Mouse (Mus musculus) heart, adult 11 months (tissue): ENCODE results near the gene Gm20388.

Experiments
- DNase-seq: peaks from one replicate; pipeline ENCODE4 v3.0.0; 2022

Gene Gm20388

DNA sequence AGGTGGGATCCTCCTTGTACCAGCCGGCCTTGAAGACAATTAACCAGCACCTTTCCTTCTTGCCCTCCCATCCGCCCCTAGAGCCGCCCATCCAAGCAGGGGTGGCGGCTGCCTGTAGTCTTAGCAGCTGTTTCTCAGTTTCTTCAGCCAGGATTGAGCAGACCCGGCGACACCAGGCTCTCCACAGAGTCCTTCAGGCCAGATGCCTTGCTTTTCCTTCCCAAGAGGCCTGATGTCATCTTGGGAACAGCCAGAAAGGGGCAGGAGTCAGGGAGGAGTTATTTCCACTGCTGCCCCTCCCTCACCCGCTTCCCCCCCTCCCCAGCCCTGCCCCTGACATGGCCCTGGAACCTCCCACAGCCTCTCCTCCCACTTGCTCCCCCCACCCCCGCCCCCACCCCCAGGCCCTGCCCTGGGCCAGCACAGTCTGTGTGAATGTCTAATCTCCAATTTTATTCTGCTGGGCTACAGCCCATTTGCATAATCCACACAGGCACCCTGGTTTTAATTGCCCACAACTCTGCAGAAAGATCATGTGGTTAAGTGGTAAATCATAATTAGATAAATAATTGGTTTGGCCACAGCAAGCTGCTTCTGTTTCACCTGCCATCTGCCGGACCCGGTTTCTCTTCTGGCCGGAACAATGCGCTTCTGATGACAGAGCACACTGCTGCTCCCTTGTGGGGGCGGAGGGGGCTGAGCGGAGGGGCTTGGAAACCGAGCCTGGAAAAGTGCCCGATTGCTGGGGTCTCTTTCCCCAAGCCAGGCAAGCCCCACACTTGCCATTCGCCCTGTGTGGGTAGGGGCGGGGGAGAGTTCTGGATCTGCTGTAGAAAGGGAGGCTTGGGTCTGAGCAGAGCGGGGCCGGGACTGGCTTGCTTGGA lies 610.3 kb downstream of the Gm20388 start:
- DNase-seq: peak; percentile 97

DNA sequence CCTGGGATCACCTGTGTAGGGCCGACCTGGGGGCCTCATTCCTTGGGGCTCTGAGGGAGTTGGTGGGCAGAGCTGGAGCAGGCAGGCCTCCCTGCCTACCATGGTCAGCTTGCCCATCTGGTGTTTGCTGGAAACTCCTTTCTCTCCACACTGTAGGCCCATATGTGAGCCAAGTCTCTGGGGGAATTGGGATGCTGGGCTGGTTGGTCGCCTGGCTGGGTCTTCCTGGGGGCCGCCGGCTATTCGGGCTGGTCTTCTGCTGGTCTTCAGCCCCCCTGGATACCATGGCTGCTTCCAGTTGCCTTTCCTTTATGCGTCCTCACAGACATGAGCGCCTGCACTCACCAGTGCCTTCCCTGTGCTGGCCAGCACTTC lies 610.9 kb downstream of the Gm20388 start:
- no peak for DNase-seq

DNA sequence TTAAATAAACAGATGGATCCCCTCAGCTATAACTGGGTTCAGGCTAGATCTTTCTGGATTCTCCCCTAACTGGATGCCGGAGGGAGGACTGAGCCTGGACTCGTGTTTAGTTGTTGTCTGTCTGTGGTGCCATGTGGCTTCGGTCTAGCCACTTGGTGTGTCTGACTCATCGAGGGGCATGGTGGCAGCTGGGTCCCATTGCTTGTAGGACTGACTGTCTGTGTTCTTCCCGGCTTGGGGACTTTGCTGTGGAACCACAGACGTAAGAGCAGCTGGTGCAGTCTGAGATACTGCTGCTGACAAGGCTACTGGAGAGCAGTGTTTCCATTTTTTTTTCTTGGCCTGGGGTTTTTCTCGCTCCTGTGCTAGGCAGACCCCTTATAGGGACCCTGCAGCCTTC lies 613.0 kb downstream of the Gm20388 start:
- no peak for DNase-seq

DNA sequence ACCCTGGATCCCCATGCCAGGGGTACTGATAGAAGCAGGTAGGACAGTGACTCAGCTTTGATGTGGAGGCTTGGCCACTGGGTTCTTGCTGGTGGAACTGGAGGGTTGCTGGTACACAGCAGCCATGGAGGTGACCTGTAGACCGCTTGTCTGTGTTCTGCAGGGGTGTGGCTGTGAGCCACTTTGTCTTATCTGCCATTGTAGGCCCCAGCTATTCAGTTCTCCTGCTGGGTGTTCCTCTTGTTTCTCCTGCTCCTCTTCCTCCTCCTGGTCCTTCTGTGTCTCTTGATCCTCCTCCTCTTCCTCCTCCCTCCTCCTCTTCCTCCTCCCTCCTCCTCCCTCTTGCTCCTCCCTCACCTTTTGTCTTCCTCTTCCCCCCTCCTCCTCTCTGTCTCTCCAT lies 614.5 kb downstream of the Gm20388 start:
- no peak for DNase-seq

DNA sequence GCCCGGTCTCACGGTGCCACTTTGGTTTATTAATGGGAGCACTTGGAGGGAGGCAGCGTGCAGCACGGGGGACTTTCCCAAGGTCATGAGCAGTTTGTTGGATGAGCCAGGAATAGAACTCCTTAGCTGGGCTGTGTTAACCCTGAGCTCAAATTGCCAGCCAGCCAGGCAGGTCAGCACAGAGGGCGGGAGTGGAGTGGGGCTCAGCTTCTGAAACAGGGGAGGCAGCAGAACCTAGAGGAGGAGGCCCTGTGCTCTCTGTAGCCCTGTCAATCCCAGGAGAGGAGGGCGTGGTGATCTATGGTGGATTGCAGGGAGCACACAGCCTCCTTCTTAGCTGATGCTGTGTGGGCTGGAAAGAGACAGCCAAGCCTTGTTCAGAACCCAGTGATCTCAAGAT lies 615.2 kb downstream of the Gm20388 start:
- peak; percentile 98 for DNase-seq

DNA sequence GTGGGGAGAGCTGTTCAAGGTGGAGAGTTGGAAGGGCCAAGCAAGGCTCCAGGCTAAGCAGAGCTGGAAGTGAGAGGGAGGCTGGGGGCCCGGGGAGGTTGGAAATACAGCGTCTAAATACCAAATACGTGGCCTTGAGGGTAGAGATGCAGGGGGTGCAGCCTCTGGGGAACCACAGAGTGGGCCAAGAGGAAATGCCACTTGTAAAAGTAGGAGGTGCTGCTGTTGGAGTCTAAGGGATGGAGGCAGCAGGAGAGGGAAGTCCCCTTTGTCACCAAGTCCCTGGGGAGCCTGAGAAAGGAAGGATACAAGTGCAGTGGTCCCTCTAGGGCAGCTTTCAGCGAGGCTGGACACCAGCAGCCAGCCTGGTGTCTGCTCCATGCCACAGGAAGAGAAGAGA lies 615.9 kb downstream of the Gm20388 start:
- DNase-seq: no peak

DNA sequence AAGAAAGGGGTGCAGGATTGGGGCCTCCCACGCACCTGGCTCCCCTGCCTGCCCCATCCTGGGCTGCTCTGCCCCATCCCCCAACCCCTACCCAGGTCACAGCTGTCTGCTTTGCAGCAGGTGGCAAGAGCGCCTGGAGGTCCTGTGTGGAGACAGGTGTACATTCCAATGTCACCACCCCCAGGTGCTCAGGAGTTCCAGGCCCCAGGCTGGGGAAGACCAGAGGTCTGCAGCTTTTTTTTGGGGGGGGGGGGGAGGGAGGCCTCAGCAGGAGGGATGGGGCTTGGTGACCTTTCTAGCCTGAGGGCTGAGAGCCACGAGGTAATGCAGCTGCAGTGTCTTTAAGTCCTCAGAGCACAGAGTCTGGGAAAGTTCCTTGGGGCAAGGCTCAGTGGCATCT lies 617.7 kb downstream of the Gm20388 start:
- DNase-seq: no peak

DNA sequence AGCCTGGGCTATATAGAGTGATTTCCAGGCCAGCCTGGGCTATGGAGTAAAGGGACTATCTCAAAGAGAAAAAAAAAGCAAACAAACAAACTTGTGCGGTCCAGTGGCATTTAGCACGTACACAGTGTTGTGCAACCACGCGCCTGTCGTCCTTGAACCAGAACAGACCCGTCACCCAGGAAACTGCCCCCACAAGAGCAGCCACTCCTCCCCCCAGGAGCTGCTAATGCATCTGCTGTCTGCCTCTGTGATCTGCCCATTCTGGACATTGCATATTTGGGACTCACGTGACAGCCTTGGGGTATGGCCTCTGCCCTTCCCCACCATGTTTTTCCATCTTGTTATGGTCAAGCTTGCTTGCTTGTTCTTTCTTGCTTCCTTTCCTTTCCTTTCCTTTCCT lies 618.6 kb downstream of the Gm20388 start:
- DNase-seq: peak; percentile 88

DNA sequence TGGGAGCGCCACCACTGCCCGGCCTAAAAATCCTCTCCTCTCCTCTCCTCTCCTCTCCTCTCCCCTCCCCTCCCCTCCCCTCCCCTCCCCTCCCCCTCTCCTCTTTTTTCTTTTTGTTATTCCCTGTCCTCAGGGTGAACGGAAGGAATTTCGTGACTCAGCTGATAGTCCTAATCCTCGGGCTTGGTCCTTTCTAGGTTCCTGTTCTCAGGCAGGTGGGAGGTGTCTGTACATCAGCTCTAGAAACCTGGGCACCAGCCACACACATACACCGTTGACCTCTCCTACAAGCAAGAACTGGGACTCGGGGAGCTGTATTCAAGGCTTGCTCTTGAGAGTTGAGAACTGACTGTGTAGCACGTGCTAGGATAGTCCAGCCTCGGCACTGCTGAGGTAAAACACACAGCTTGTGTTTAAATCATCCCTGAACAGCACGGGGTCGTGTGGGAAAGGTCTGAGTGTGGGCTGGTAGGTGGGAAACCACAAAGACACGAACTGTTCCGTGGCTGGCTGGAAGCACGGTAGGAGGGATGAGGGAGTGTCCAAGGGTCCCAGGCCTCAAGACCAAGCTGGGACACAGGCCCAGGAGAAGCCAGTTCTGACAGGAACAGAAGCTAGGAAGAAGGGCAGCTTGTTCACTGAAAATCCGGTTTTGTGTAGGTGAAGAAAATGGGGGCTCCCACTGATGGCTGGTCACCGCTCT lies 620.5 kb downstream of the Gm20388 start:
- peak; percentile 89 for DNase-seq

DNA sequence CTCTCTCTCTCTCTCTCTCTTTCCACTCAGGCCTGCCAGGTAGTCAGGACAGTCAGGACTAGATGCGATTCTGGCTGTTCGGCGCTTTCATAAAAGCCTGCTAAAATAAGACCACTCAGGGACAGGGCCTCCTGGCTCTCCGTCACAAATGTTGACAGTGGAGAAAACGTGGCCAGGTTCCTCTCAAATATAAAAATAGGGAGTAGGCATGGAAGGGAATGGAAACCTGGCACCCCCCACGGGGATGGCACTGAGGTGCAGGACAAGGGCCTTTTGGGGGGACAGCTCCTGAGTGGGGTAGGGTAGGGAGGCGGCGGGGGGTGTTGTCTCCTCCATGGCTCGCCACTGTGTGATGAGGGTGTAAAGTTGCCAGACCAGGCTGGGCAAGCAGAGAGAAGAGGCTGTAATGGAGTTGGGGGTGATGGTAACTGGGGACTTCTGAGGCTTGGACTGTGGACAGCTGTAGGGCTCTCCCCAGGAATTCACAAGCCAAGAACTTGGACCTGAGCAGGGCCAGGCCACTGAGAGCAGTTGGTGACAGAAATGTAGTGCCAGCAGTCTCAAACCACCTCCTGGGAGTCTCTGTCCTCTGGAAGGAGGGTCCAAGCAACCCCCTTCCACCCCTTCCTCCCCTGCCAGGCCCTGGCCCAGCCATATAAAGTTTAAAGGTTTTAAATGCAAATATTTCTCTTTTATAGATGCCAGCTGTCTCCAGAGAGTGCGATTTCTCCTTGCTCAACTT lies 621.3 kb downstream of the Gm20388 start:
- peak; percentile 95 for DNase-seq

DNA sequence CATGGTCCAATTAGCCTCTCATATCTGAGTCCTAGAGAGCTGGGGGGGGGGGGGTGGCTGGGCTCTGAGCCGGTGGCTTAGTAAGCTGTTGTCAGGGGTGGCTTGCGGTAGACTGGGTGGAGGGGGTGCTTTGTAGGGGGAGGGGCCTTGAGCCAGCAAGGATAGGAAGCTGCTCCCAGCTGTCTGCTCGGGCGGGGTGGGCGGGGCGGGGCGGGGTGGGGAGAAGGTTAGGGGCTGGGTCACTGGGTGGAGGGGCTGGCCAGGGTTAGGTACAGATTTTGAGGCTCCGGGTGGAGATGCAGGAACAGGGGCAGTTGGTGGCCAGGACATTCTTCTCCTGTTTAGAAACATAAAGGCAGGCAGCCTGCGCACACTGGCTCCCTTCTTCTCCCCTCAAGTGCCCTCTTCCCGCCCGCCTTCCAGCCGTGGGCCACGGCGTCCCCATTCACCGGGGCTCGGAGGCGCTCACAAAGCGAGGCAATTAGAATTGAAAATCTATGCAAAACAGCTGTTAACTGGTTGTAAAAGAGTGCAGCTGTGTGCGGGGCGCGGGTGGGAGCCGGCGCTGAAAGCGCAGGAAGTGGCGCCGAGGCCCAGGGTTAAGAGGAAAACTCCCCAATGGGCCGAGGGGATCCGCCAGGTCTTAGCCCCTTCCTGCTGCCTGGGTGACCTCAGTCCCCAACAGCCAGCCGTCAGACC lies 622.0 kb downstream of the Gm20388 start:
- peak; percentile 94 for DNase-seq

DNA sequence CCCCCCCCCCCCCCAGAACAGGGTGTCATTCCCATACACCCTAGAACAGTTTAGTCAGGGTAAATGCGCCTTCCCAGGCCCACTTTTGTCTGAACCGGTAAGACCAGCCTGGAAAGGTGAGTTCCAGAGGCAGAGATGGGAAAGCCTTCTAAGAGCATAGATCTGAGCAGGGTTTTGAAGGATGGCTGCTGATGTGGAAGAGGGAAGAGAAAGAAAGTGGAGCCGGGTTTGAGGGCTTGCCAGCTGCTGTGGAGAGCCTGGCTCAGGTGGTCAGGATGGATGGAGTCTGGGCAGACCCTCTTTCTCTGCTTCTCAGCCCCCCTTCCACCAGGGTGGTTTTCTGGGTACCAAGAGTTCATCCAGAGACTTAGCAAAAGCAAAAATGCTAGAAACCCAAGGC lies 622.7 kb downstream of the Gm20388 start:
- DNase-seq: no peak

DNA sequence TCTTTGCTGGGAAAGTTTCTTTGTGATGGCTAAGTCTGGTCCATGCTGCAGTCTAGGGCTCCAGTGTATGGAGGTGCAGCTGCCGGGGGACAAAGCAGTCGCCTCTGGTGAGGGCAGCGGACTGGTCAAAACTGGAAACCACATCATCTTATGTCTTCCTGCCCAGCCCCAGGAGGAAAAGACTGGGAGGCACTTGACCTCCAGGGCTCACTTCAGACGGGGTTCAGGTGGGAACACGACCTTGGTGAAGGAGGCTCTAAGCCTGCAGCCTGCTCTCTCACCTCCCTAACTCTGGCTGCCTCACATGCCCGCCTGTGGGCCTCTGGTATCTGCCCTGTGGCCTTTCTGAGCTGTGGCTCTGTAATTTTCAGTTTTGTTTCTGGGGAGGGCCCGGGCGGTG lies 623.4 kb downstream of the Gm20388 start:
- DNase-seq: no peak

DNA sequence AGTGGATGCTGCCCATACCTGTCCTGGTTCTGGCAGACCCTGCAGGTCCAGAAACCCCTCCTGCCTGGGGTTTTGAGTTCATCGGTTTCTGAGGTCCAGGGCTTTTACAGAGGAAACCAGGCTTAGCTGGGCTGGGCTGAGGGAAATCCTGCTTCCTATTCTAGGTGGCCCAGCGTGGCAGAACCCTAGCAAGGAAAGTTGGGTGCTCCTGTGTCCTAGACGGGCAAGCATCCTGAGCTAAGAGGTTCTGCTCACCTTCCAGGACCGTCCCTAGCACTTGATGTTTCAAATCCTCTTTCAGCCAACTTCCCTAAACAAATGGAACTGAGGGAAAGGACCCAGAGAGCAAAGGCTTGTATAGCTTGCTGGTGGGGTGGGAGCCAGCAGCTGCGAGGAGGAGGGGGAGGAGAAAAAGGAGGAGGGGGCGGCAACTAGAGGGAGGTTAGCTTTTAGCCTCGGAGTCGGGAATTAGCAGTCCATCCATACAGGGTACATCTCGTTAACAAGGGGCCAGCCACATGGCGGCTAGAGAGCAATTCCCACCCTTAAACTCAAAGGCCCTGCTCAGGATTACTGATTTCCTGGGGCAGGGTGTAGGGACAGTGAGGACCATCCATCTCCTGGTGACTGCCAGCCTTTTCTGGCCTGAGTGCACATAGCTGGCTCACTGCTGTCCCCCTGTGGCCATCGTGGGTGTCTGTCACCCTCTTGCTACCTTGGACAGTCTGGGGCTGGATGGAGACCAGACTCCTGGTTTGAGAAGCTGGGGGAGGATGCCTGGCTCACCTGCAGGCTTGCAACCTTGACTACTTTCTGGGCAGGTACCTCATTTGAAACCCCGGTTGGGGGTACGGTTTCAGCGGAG lies 624.1 kb downstream of the Gm20388 start:
- DNase-seq: peak; percentile 98

DNA sequence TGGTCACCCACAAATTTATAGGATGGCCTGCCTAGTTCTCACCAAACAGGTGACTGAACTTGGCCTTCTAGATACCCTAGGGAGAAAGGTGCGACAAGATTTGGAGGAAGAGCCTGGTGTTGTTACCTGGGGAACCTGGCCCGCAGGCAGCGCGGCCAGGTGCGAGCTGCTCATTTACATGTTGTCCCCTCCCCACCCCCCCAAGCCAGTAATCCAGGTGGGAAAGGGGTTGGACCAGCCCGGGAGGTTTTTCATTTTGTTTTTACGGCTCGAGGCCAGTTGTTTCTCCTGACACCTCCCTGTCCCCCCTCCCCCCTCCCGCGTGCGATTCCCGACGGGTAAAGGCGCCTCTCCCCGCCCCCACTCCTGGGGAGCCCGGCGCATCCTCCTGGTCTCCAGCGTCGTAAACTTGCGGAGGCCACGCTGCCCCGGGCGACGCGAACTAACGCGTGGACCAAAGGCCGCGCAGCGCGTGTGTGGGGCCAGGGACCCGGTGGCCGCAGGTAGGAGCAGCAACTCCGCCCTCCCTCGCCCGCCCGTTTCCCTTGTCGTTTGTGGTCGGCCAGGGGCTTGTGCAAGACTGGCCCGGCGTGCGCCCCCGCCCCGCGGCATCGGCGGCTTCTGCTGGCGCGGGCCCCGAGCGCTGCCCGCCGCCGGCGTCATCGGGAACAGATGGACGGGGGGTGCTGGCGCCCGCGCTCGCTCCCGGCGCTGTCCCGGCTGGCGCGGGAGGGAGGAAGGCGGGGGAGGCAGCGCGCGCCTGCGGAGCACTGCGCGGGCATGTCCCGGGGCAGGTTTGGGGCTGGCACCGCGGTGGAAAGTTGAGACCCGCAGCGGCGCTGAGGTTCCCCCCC lies 625.0 kb downstream of the Gm20388 start:
- DNase-seq: peak; percentile 97

DNA sequence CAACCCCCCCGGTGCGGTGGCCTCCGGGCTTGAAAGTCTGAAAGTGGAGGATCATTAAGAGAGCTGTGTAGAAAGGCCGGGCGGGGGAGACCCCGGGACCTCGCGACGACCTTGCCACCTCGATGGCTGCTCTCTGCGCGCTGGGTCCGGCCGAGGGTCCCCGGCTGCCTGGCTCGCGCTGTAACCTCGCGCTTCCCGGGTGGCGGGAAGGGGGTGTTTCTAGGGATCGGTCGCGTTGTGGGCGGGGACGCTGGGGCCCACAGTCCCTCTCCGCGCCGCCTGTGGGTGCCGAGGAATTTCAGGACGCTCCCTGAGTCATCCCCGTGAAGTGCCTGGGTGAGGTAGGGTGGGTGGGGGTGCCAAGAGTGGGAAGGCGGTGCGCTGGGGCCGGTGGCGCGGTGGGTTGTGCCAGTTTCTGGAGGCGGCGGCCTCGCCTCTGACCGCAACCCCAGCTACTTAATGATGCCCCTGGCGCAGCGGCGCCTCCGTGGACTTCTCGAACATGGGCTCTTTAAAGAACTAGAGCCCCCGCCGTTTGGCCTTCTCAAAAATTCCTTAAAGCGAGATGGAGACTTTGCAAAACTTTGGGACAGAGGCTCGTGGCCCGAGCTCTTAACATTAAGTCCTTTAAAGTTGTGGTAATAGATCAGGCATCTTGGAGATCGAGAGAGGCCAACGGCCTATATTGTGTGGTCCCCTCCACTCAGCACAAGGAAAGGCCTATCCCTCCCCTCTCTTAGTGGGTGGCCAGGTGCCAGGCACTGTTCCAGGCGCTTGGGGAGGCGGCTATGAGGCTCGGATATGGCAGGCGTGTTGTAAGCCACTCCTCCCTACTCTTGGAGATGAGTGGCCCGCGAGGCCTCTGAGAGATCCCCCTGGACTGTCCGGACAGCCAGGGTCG lies 625.9 kb downstream of the Gm20388 start:
- DNase-seq: peak; percentile 96

DNA sequence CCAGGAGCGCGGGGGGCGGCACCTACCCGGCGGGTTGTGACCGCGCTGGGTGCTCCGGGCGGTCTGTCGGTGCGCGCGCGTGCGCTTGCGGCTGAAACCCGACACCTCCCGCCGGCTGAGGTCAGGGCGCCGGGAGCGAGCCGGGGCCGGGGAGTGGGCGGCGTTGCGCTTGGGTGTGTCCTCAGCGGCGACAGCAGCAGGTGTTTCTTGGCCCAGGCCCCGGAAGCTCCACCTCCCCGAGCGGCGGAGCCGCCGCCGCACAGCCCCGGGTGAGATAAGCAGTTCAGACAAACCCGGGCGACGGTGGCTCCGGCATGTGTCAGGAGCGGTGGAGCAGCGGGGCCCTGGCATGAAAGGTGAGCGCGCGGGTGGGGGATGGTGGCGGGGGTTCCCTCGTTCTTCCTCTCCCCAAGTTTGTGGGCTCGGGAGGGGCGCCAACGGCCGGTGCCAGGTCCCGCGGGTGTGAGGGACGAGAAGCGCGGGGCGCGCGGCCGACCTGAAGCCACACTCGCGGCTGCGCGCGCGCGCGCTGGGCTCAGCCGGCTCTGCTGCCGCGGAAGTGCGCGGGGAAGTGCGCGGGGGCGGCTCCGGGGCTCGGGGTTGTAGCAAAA lies 626.7 kb downstream of the Gm20388 start:
- peak; percentile 99 for DNase-seq

DNA sequence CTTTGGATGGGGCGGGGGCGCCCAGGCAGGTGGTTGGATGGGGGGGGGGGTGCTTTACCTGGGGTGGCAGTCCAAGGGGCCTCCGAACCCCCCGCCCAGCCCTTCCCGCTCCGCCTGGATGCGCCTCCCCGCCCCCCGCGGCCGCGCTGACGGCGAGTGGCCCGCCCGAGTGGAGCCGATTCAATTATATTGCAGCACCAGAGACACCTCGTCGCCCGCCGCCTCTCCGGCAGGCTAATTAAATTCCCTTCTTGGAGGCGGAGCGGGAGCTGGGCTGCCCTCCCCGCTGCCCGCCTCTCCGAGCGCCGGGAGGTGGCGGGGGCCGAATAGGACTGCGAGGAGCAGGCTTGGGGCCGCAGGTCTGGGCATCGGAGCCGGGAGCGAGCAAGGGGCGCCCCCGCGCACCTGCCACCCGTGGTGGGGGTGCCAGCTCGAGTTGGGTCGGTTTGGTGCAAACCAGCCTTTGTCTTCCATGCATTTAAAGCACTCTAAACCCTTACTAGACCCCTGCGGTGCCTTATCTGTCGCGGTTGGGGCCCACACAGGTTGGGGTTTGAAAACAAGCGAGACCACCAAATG lies 627.3 kb downstream of the Gm20388 start:
- DNase-seq: peak; percentile 97
